Mouse (Mus musculus) liver, embryonic 14.5 days (tissue): Measurements from ENCODE around the gene Adm2.

ENCODE experiments used
- CTCF ChIP-seq: IDR thresholded peaks from 2 replicates; pipeline ENCODE4 v1.5.1; 2016; ENCODE audit warnings: antibody characterized with exemption, low read depth, control low read depth
- EP300 ChIP-seq: IDR thresholded peaks from 2 replicates; pipeline ENCODE4 v1.6.1; 2016; ENCODE audit warnings: antibody characterized with exemption, low read depth

GRCm38 (mm10) chr15:89282546-89282945 lies 40.0 kb upstream of the Adm2 start:
- no peak for TF ChIP-seq CTCF
- no peak for TF ChIP-seq EP300
